Mouse (Mus musculus) C2C12 (cell line): Measurements from ENCODE around the gene Col6a4.

Experiments used
- CEBPB ChIP-seq: IDR thresholded peaks from one replicate; pipeline ENCODE4 v1.6.1; 2011; ENCODE audit warnings: low read depth, mild to moderate bottlenecking, control low read depth, moderate library complexity
- CTCF ChIP-seq: IDR thresholded peaks from one replicate; pipeline ENCODE4 v1.5.1; 2011; ENCODE audit not compliant: control insufficient read depth, insufficient read depth, insufficient read length
- MAX ChIP-seq: IDR thresholded peaks from one replicate; pipeline ENCODE4 v1.6.1; 2011; ENCODE audit warnings: mild to moderate bottlenecking, control low read depth
- MYOG ChIP-seq: IDR thresholded peaks from one replicate; pipeline ENCODE4 v1.6.1; 2011; ENCODE audit not compliant: control insufficient read depth, insufficient read length; ENCODE audit errors: extremely low read depth
- USF1 ChIP-seq: IDR thresholded peaks from one replicate; pipeline ENCODE4 v1.6.1; 2011; ENCODE audit warnings: low read depth, mild to moderate bottlenecking, control low read depth, moderate library complexity

DNA sequence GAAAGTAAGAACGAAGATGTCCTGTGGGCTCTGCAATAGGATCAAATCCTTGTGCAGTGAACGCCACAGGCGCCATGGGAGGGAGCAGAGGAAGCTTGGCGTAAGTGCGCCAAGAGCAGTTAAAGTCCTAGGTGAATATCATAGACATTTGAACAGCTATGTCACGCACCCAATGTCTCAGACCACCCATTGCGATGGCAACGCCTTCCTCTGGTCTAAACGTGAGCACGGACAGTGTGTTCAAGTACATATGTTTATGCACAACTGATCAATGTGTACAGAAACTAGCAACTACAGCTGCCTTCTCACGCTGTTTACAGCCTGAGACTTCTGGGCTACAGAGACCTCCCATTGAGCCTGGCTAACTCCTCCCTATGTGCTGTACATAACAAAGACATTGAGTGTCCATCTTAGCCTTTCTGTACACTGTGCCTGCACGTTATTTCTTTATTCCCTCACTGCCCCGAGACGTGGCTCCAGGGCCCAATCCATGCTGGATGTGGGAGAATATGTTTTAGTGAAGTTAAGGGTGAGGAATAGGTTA lies 125.2 kb downstream of the Col6a4 start:
- no peak for TF ChIP-seq CTCF
- TF ChIP-seq MAX: no peak
- TF ChIP-seq USF1: no peak
- TF ChIP-seq CEBPB: no peak
- no peak for TF ChIP-seq MYOG
